Mouse (Mus musculus) G1E (cell line): ENCODE data around the gene Aatf.

Experiments
- CTCF ChIP-seq: IDR thresholded peaks from 2 replicates; pipeline ENCODE4 v1.5.1; 2012; ENCODE audit warnings: low read depth, low read length, inconsistent platforms, mixed read lengths
- GATA2 ChIP-seq: IDR thresholded peaks from 2 replicates; pipeline ENCODE4 v1.6.1; 2012; ENCODE audit warnings: low read depth, low read length, inconsistent platforms, borderline replicate concordance
- POLR2AphosphoS5 ChIP-seq: IDR thresholded peaks from 2 replicates; pipeline ENCODE4 v1.6.1; 2012; ENCODE audit warnings: low read depth, low read length, inconsistent platforms; ENCODE audit not compliant: insufficient replicate concordance

- TF ChIP-seq GATA2 (no peak), CTCF (no peak), POLR2AphosphoS5 (no peak)
Observed at GRCm38 (mm10) chr11:84496901-84497300, 16.4 kb downstream of the Aatf start.
